Mouse (Mus musculus) embryonic fibroblast, embryonic 13.5 days (primary cell): ENCODE data around the gene Dscam. TPM values are rescaled to one million over a fixed set of nuclear protein-coding genes. Genes with fewer than 3 reads are reported as not detected.

Experiments
- H3K27ac ChIP-seq: 2 replicates; pipeline ENCODE4 v1.5.1; 2012; ENCODE audit warnings: low read length, control low read depth, inconsistent platforms; ENCODE audit not compliant: insufficient read depth
- H3K4me1 ChIP-seq: 2 replicates; pipeline ENCODE4 v1.6.1; 2011; ENCODE audit warnings: low read length; ENCODE audit not compliant: control insufficient read depth, insufficient read depth
- H3K4me3 ChIP-seq: 2 replicates; pipeline ENCODE4 v1.5.1; 2011; ENCODE audit warnings: mild to moderate bottlenecking, control low read depth, low read length; ENCODE audit not compliant: insufficient read depth
- CTCF ChIP-seq: IDR thresholded peaks from 2 replicates; pipeline ENCODE4 v1.5.1; 2011; ENCODE audit warnings: mild to moderate bottlenecking, control low read depth, low read length, moderate library complexity, borderline replicate concordance; ENCODE audit not compliant: insufficient read depth
- POLR2A ChIP-seq: IDR thresholded peaks from 2 replicates; pipeline ENCODE4 v1.6.1; 2011; ENCODE audit warnings: low read depth, mild to moderate bottlenecking, control low read depth, low read length, moderate library complexity
- polyA plus RNA-seq: library from polyadenylated mRNA; stranded (reverse); fragments of >200 nt; gene quantifications from 2 replicates; pipeline ENCODE4 v1.2.4, GENCODE M21; 2011; ENCODE audit warnings: low read depth; ENCODE audit not compliant: missing spikeins, insufficient read length

Dscam gene
- polyA plus RNA-seq, 1 experiment = 0.19 TPM

- TF ChIP-seq CTCF (no peak), POLR2A (no peak)
- Histone ChIP-seq H3K27ac (no peak overlapping the region), H3K4me1 (no peaks in the 10 kb centered on the region)
Observed at GRCm38 (mm10) chr16:96671603-96672374, 498.8 kb downstream of the Dscam start.

DNA sequence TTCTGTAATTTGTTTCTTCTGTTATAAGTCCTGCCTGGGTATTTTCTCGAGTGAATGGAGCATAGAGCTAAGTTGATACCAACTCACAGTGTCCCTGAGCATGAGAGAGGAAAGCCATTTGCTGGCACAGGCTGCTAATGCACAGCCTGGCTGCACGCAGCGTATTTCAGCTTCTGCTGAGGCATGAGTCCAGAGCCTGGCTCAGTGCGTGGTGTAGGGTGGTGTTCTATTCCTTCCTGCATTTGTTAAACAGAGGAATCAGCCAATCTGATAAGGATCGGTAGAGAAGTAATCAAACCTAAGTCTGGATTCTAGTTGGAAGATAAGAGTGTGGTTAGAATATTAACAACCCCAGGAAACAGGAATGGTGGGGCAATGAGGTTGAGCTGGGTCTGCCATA is 500.8 kb downstream of the Dscam start:
- Histone ChIP-seq H3K4me3 (no peak overlapping the region), H3K27ac (no peak overlapping the region), H3K4me1 (no peaks in the 10 kb centered on the region)
- TF ChIP-seq CTCF = no peak
- TF ChIP-seq POLR2A = no peak

More at GRCm38 (mm10) chr16:96671603-96672374, 498.8 kb downstream of the Dscam start:
- no peak overlapping the region for H3K4me3 ChIP-seq

GRCm38 (mm10) chr16:96668478-96668877 is 502.1 kb downstream of the Dscam start:
- no peak overlapping the region for H3K27ac ChIP-seq
- no peak for TF ChIP-seq CTCF
- no peak for TF ChIP-seq POLR2A
- no peaks in the 10 kb centered on the region for H3K4me1 ChIP-seq
- H3K4me3 ChIP-seq = no peak overlapping the region

DNA sequence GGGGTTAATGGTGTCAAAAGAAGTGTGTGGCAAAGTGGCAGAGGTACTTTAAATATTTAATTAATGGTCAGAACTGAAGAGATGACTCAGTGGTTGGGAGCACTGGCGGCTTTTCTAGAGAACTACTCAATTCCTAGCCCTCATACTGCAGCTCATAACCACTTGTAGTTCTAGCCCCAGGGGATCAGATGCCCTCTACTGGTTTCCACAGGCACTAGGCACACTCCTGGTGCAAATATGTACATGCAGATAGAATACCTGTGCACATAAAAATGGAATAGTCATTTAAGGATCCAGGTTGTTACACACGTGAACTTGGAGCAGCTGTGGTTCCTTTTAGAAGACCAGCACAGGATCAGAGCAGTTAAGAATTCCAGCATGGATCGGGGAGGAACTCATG is 509.5 kb downstream of the Dscam start:
- TF ChIP-seq CTCF = no peak
- TF ChIP-seq POLR2A = no peak

GRCm38 (mm10) chr16:96659275-96659674 is 511.3 kb downstream of the Dscam start:
- H3K4me1 ChIP-seq = no peaks in the 10 kb centered on the region
- H3K27ac ChIP-seq = no peak overlapping the region
- TF ChIP-seq CTCF (no peak), POLR2A (no peak)
- no peak overlapping the region for H3K4me3 ChIP-seq

More for the DNA sequence above, 509.5 kb downstream of the Dscam start:
- no peak overlapping the region for H3K27ac ChIP-seq
- H3K4me3 ChIP-seq = no peak overlapping the region
- H3K4me1 ChIP-seq = no peaks in the 10 kb centered on the region

- Histone ChIP-seq H3K4me1 (no peaks in the 10 kb centered on the region), H3K27ac (no peak overlapping the region), H3K4me3 (no peak overlapping the region)
- no peak for TF ChIP-seq POLR2A
- TF ChIP-seq CTCF = no peak
Observed at GRCm38 (mm10) chr16:96655548-96655947, 515.0 kb downstream of the Dscam start.

GRCm38 (mm10) chr16:96654054-96654453 is 516.5 kb downstream of the Dscam start:
- Histone ChIP-seq H3K27ac (no peak overlapping the region), H3K4me1 (no peaks in the 10 kb centered on the region), H3K4me3 (no peak overlapping the region)
- TF ChIP-seq POLR2A = no peak
- no peak for TF ChIP-seq CTCF

DNA sequence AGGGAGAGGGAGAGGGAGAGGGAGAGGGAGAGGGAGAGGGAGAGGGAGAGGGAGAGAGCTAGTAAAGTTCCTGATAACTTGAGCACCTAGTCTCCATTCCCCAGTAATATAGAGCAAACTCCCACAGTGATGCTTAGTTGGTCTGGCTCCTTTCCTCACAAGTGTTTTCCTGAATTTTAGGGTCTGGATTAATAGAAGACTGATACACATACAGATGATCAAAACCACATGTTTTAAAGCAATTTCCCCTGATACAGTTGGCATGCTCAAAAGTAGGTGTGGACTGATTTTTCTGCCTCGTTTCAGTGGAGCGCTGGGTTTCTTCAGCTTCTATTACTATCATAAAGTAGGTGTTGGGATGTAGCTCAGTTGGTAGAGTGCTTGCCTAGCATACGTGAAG is 519.1 kb downstream of the Dscam start:
- no peak overlapping the region for H3K27ac ChIP-seq
- H3K4me1 ChIP-seq = no peaks in the 10 kb centered on the region
- no peak overlapping the region for H3K4me3 ChIP-seq
- TF ChIP-seq CTCF (no peak), POLR2A (no peak)

DNA sequence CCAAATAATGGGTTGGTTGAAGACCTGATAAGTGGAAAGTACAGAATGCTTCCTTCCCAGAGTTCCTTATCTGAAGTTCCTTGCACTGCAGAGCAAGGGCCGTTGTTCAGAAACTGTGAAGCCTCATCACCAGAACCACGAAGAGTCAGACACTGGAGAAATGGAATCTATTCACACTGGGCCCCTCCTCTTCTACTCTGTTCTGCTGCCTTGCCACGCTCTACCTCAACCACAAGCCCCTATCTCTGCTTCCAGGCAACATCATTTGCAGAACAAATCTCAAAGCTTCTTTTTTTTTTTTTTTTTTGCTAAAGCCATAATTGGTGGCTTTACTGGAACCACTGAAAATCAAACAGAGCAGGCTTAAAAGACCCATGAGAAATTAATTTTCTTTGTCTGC is 530.5 kb downstream of the Dscam start:
- no peak overlapping the region for H3K27ac ChIP-seq
- no peaks in the 10 kb centered on the region for H3K4me1 ChIP-seq
- TF ChIP-seq POLR2A (no peak), CTCF (no peak)
- no peak overlapping the region for H3K4me3 ChIP-seq

GRCm38 (mm10) chr16:96635916-96636315 is 534.6 kb downstream of the Dscam start:
- Histone ChIP-seq H3K27ac (no peak overlapping the region), H3K4me1 (no peaks in the 10 kb centered on the region), H3K4me3 (no peak overlapping the region)
- TF ChIP-seq POLR2A (no peak), CTCF (no peak)
